Mouse (Mus musculus) myocyte (in vitro differentiated cells): Measurements from ENCODE around the gene Foxi1.

Source experiments
- CEBPB ChIP-seq: IDR thresholded peaks from 2 replicates; pipeline ENCODE4 v1.6.1; 2011; ENCODE audit warnings: mild to moderate bottlenecking, moderate library complexity; ENCODE audit not compliant: poor library complexity, insufficient read depth, severe bottlenecking
- MYOG ChIP-seq, 3 experiments: IDR thresholded peaks; one replicate each; pipeline ENCODE4 v1.6.1; 2011; ENCODE audit warnings: control low read depth in 2 of 3, low read depth in 2 of 3, mild to moderate bottlenecking in 2 of 3; ENCODE audit not compliant: insufficient read length in 2 of 3, control insufficient read depth in 1 of 3, insufficient read depth in 1 of 3
- POLR2A ChIP-seq: IDR thresholded peaks from one replicate; pipeline ENCODE4 v1.6.1; 2011; ENCODE audit warnings: low read depth, mild to moderate bottlenecking, control low read depth, moderate library complexity; ENCODE audit not compliant: insufficient read length
- POLR2AphosphoS2 ChIP-seq: IDR thresholded peaks from one replicate; pipeline ENCODE4 v1.6.1; 2011; ENCODE audit warnings: low read depth, control low read depth; ENCODE audit not compliant: insufficient read length

- TF ChIP-seq POLR2AphosphoS2 (no peak), POLR2A (no peak), CEBPB (no peak), MYOG (IDR thresholded peaks at IDR 0.05; ENCODE audit: control insufficient read depth in 1 of 3, insufficient read depth in 1 of 3, insufficient read length in 2 of 3, low read depth in 2 of 3) (no peak)
These were observed 12.7 kb downstream of the Foxi1 start for GRCm38 (mm10) chr11:34195142-34195541.
